Mouse (Mus musculus) heart, embryonic 11.5 days (tissue): ENCODE data around the gene Ccdc97. TPM values are rescaled to one million over a fixed set of nuclear protein-coding genes. Genes with fewer than 3 reads are reported as not detected.

Experiments
- ATAC-seq: fragments of 200-750 bp; cut with Nextera tagmentation; replicated peaks from 2 replicates; pipeline ENCODE4 v1.8.0; 2017; ENCODE audit warnings: moderate library complexity; ENCODE audit not compliant: insufficient number of reproducible peaks, low FRiP score, low TSS enrichment
- H3K27ac ChIP-seq: fragments of 300-500 bp; sonication (generic); 2 replicates; pipeline ENCODE4 v1.5.1; 2014; ENCODE audit warnings: mild to moderate bottlenecking, low read depth, low read length
- H3K27me3 ChIP-seq: fragments of 300-500 bp; sonication (generic); 2 replicates; pipeline ENCODE4 v1.6.1; 2014; ENCODE audit warnings: mild to moderate bottlenecking, low read length, mixed read lengths; ENCODE audit not compliant: control insufficient read depth, insufficient read depth
- H3K36me3 ChIP-seq: fragments of 300-500 bp; sonication (generic); 2 replicates; pipeline ENCODE4 v1.6.1; 2014; ENCODE audit warnings: mild to moderate bottlenecking, low read length, moderate library complexity, mixed read lengths; ENCODE audit not compliant: control insufficient read depth, insufficient read depth
- H3K4me1 ChIP-seq: fragments of 300-500 bp; sonication (generic); 2 replicates; pipeline ENCODE4 v1.6.1; 2014; ENCODE audit warnings: low read length; ENCODE audit not compliant: control insufficient read depth, insufficient read depth
- H3K4me2 ChIP-seq: fragments of 300-500 bp; sonication (generic); 2 replicates; pipeline ENCODE4 v1.6.1; 2014; ENCODE audit warnings: mild to moderate bottlenecking, moderate library complexity
- H3K4me3 ChIP-seq: fragments of 300-500 bp; sonication (generic); 2 replicates; pipeline ENCODE4 v1.5.1; 2014; ENCODE audit warnings: low read depth, low read length
- H3K9ac ChIP-seq: fragments of 300-500 bp; sonication (generic); 2 replicates; pipeline ENCODE4 v1.6.1; 2014; ENCODE audit warnings: mild to moderate bottlenecking, low read depth, low read length, moderate library complexity
- H3K9me3 ChIP-seq: fragments of 300-500 bp; sonication (generic); replicated peaks from 2 replicates; pipeline ENCODE4 v1.6.1; 2016; ENCODE audit warnings: low read length; ENCODE audit not compliant: control insufficient read depth
- WGBS: fragments of 180-500 bp; shearing (Covaris S2); extraction: QIAGEN DNeasy Blood & Tissue Kit; methylation state at CpG from one replicate; pipeline ENCODE4 v1.1.7; 2014; ENCODE audit not compliant: insufficient replicate concordance; 5-methylcytosine and 5-hydroxymethylcytosine counted together
- polyA plus RNA-seq: library from polyadenylated mRNA; unstranded; fragments of >200 nt; fragmentation: Nextera tagmentation; extraction: Ambion mirVana; gene quantifications from 2 replicates; pipeline ENCODE4 v1.2.1, GENCODE M21; 2014

The Ccdc97 gene
- polyA plus RNA-seq, 1 experiment from 2014 or later, result 25.6 TPM

DNA sequence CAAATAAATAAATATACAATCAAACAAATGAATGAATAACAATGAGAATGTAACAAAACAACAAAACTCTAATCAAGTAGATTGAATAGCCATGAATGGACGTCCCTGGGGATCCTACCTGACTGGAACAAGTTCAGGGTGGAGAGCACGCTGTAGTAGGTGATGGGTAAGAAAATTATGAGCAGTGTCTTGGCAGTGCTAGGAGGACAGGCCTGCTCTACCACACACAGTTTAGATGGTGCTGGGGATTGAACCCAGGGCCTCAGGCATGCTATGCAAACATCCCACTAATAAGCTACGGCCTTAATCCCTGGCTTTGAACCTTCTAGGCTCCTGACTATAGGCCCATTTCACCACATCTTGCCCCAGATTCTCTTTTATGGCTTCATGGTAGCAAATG lies 1.4 kb downstream of the Ccdc97 start:
- 93% methylated on average over 3 of the region's 3 CpGs for WGBS
- H3K27me3 ChIP-seq, result no peaks in the 10 kb centered on the region
- H3K27ac ChIP-seq, result no peak overlapping the region
- peak overlapping the region; percentile 7; the same call in 1 of the 2 replicates for H3K4me2 ChIP-seq
- peaks cover 16% of the 10 kb centered on the region for H3K4me1 ChIP-seq
- H3K36me3 ChIP-seq, result peaks cover 35% of the 10 kb centered on the region
- H3K4me3 ChIP-seq, result no peak overlapping the region
- no peak overlapping the region for H3K9ac ChIP-seq
- no peaks in the 10 kb centered on the region for H3K9me3 ChIP-seq
- no peak for ATAC-seq

GRCm38 (mm10) chr7:25715731-25716271 lies 3.1 kb downstream of the Ccdc97 start:
- Histone ChIP-seq H3K4me2 (no peak overlapping the region), H3K9me3 (no peaks in the 10 kb centered on the region), H3K27ac (no peak overlapping the region), H3K4me3 (no peak overlapping the region), H3K9ac (no peak overlapping the region), H3K4me1 (peaks cover 32% of the 10 kb centered on the region), H3K36me3 (peaks cover 31% of the 10 kb centered on the region), H3K27me3 (no peaks in the 10 kb centered on the region)
- ATAC-seq, result no peak
- 94% methylated on average over 22 of the region's 22 CpGs for WGBS

GRCm38 (mm10) chr7:25714581-25714980 lies 4.3 kb downstream of the Ccdc97 start:
- Histone ChIP-seq H3K4me2 (no peak overlapping the region), H3K36me3 (peaks cover 31% of the 10 kb centered on the region), H3K9ac (no peak overlapping the region), H3K4me3 (no peak overlapping the region), H3K4me1 (peaks cover 45% of the 10 kb centered on the region), H3K27me3 (no peaks in the 10 kb centered on the region), H3K27ac (no peak overlapping the region), H3K9me3 (no peaks in the 10 kb centered on the region)
- no peak for ATAC-seq
- WGBS, result 95% methylated on average over 8 of the region's 8 CpGs

- no peak for ATAC-seq
- Histone ChIP-seq H3K9ac (peak overlapping the region; percentile 52; the same call in 1 of the 2 replicates), H3K4me3 (no peak overlapping the region), H3K27ac (0 out of 2 replicates have a peak overlapping the region, but pooled peaks have one; percentile 75), H3K27me3 (no peaks in the 10 kb centered on the region), H3K4me2 (no peak overlapping the region), H3K9me3 (no peaks in the 10 kb centered on the region), H3K36me3 (peaks cover 31% of the 10 kb centered on the region), H3K4me1 (peaks cover 41% of the 10 kb centered on the region)
- 85% methylated on average over 9 of the region's 9 CpGs for WGBS
Measured at GRCm38 (mm10) chr7:25712801-25713200, 6.1 kb downstream of the Ccdc97 start.

DNA sequence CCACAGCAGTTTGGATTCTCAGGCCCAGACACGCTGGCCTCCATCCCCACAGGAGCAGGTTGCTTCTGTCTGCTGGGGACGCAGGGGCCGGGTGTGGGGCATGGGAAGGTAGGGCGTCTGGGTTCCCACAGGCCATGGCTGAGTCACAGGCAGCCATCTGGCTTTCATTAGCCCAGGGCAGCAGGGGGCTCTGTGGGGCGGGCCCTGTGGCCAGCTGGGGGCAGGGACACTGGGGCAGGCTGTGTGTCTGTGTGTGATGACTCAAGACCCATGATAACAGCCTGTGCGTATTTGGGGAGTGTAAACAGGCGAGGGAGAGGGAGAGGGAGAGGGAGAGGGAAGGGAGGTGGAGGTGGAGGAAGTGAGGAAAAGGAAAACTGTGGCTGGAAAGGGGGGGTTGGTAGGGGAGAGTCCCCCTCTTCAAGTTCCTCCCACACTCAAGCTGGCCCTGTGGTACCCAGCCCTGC lies 7.1 kb downstream of the Ccdc97 start:
- 5% methylated on average over 7 of the region's 7 CpGs for WGBS
- ATAC-seq, result peak; percentile 43
- Histone ChIP-seq H3K9me3 (no peaks in the 10 kb centered on the region), H3K27me3 (no peaks in the 10 kb centered on the region), H3K4me2 (peak overlapping the region; percentile 16; the same call in 1 of the 2 replicates), H3K4me3 (no peak overlapping the region), H3K27ac (peak overlapping the region; percentile 75), H3K9ac (peak overlapping the region; percentile 52; the same call in 1 of the 2 replicates), H3K4me1 (peaks cover 48% of the 10 kb centered on the region), H3K36me3 (peaks cover 31% of the 10 kb centered on the region)

DNA sequence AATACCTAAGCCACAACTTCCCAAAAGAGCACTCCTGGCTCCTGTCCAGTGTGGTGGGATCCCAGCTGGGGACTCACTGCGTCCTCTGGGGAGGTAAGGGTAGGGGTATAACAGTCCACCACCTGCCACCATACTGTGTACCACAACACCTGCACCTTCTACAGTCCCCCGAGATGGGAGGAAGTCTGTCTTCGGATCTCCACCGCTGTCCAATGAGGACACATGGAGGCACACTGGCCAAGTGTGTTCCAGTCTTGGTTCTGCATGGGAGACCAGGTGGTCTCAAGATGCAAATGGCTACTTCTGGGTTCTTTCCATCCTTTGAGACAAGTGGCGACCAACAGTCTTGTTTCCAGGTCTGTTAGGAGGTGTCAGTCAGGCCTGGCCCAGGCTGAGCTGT lies 7.7 kb downstream of the Ccdc97 start:
- Histone ChIP-seq H3K36me3 (peaks cover 31% of the 10 kb centered on the region), H3K4me2 (no peak overlapping the region; the same call in 1 of the 2 replicates), H3K4me3 (no peak overlapping the region), H3K9me3 (no peaks in the 10 kb centered on the region), H3K4me1 (peaks cover 54% of the 10 kb centered on the region), H3K27ac (peak overlapping the region; percentile 75), H3K9ac (no peak overlapping the region), H3K27me3 (no peaks in the 10 kb centered on the region)
- no peak for ATAC-seq
- 44% methylated on average over 5 of the region's 5 CpGs for WGBS

DNA sequence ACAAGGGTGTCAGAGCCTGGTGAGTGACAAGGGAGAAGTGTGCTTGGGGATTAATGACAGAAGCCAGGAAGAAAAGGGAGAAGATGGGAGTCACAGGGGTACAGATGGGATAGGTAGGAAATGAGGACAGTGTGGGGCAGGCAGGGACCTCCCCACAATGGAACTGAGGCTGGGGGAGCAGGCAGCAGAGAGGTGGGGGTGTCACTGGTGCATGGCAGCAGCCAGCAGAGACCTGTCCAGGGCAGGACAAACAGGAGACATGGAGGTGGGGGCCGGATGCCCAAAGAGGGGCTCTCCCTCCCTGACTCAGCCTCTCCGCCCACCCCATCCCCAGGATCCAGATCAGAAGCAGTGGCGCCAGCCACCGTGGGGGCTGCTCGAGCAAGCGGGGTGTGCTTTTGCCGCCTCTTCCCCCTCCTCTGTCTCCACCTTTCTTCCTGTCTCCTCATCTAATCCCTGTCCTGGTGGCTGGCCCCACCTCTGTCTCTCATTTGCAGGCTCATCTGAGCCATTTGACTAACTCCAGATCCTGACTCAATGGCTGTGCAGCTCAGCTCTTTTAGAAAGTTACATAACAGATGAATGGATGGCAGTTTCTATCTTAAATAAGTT lies 8.3 kb downstream of the Ccdc97 start:
- Histone ChIP-seq H3K9ac (peak overlapping the region; percentile 65), H3K4me1 (peaks cover 57% of the 10 kb centered on the region), H3K36me3 (peaks cover 28% of the 10 kb centered on the region), H3K4me3 (peak overlapping the region; percentile 4; the same call in 1 of the 2 replicates), H3K4me2 (peak overlapping the region; percentile 58), H3K27ac (peak overlapping the region; percentile 75), H3K9me3 (no peaks in the 10 kb centered on the region), H3K27me3 (no peaks in the 10 kb centered on the region)
- WGBS, result 6% methylated on average over 5 of the region's 7 CpGs
- ATAC-seq, result 0 out of 2 replicates have a peak, but pooled peaks have one; percentile 37

GRCm38 (mm10) chr7:25709961-25710360 lies 8.9 kb downstream of the Ccdc97 start:
- 12% methylated on average over 12 of the region's 12 CpGs for WGBS
- peak overlapping the region; percentile 65 for H3K9ac ChIP-seq
- H3K27me3 ChIP-seq, result no peaks in the 10 kb centered on the region
- peak overlapping the region; percentile 58 for H3K4me2 ChIP-seq
- H3K4me1 ChIP-seq, result peaks cover 62% of the 10 kb centered on the region
- H3K4me3 ChIP-seq, result peak overlapping the region; percentile 4; the same call in 1 of the 2 replicates
- no peak for ATAC-seq
- H3K27ac ChIP-seq, result peak overlapping the region; percentile 75
- H3K36me3 ChIP-seq, result peaks cover 23% of the 10 kb centered on the region
- no peaks in the 10 kb centered on the region for H3K9me3 ChIP-seq
